Mouse (Mus musculus) thymus, adult 2 months (tissue): ENCODE results near the gene Fcho1. TPM values are rescaled to one million over a fixed set of nuclear protein-coding genes. Genes with fewer than 3 reads are reported as not detected.
"Not testable (repeated sequence)": the region's sequence is repeated elsewhere in the genome, so short reads cannot be mapped to it uniquely, and the experiment has no call there.

ENCODE experiments used
- DNase-seq: peaks from one replicate; pipeline ENCODE4 v3.0.0; 2021
- H3K27ac ChIP-seq: fragments of 200-500 bp; 2 replicates; pipeline ENCODE4 v1.5.1; 2012; ENCODE audit warnings: low read length, control low read depth; ENCODE audit not compliant: control insufficient read depth, insufficient read depth
- H3K27me3 ChIP-seq: fragments of 200-500 bp; 2 replicates; pipeline ENCODE4 v1.6.1; 2012; ENCODE audit warnings: mild to moderate bottlenecking, low read length, moderate library complexity, mixed read lengths; ENCODE audit not compliant: control insufficient read depth, insufficient read depth
- H3K36me3 ChIP-seq: fragments of 200-500 bp; 2 replicates; pipeline ENCODE4 v1.6.1; 2012; ENCODE audit warnings: mild to moderate bottlenecking, low read length, moderate library complexity; ENCODE audit not compliant: control insufficient read depth, insufficient read depth
- H3K4me1 ChIP-seq: fragments of 200-500 bp; replicated peaks from 2 replicates; pipeline ENCODE4 v1.6.1; 2012; ENCODE audit warnings: low read length; ENCODE audit not compliant: control insufficient read depth, insufficient read depth
- H3K4me3 ChIP-seq: fragments of 200-500 bp; 2 replicates; pipeline ENCODE4 v1.5.1; 2012; ENCODE audit warnings: mild to moderate bottlenecking, low read length, control low read depth, moderate library complexity; ENCODE audit not compliant: control insufficient read depth, insufficient read depth
- CTCF ChIP-seq: fragments of 200-500 bp; IDR thresholded peaks from 2 replicates; pipeline ENCODE4 v1.5.1; 2012; ENCODE audit warnings: mild to moderate bottlenecking, control low read depth, low read length, moderate library complexity, borderline replicate concordance; ENCODE audit not compliant: control insufficient read depth, poor library complexity, insufficient read depth; ENCODE audit errors: extremely low read depth
- POLR2A ChIP-seq: fragments of 200-500 bp; IDR thresholded peaks from 2 replicates; pipeline ENCODE4 v1.6.1; 2012; ENCODE audit warnings: mild to moderate bottlenecking, low read length, control low read depth, moderate library complexity; ENCODE audit not compliant: control insufficient read depth, poor library complexity, insufficient read depth; ENCODE audit errors: extremely low read depth
- WGBS: fragments of 180-500 bp; shearing (Covaris S2); methylation state at CpG from one replicate; pipeline ENCODE4 v1.1.7; 2018; 5-methylcytosine and 5-hydroxymethylcytosine counted together
- polyA plus RNA-seq: library from polyadenylated mRNA; depleted of rRNA; stranded (reverse); fragments of >200 nt; gene quantifications from 2 replicates; pipeline ENCODE4 v1.2.3, GENCODE M21; 2012

Gene Fcho1
- polyA plus RNA-seq, 1 experiment: 767 TPM

GRCm38 (mm10) chr8:71707874-71708273 lies 17.6 kb downstream of the Fcho1 start:
- H3K27me3 ChIP-seq: no peaks in the 10 kb centered on the region
- peak; percentile 66; the same call in 1 of the 2 replicates for TF ChIP-seq CTCF
- TF ChIP-seq POLR2A: no peak
- peak; percentile 75 for DNase-seq
- no peak overlapping the region for H3K27ac ChIP-seq
- H3K4me3 ChIP-seq: no peak overlapping the region
- 71% methylated on average over 8 of the region's 8 CpGs for WGBS
- H3K4me1 ChIP-seq: no peaks in the 10 kb centered on the region
- H3K36me3 ChIP-seq: peaks cover 33% of the 10 kb centered on the region

GRCm38 (mm10) chr8:71703400-71703799 lies 22.1 kb downstream of the Fcho1 start:
- H3K27ac ChIP-seq, H3K36me3 ChIP-seq, H3K27me3 ChIP-seq, DNase-seq, H3K4me3 ChIP-seq: not testable (repeated sequence)
- H3K4me1 ChIP-seq: peaks cover 10% of the 10 kb centered on the region

DNA sequence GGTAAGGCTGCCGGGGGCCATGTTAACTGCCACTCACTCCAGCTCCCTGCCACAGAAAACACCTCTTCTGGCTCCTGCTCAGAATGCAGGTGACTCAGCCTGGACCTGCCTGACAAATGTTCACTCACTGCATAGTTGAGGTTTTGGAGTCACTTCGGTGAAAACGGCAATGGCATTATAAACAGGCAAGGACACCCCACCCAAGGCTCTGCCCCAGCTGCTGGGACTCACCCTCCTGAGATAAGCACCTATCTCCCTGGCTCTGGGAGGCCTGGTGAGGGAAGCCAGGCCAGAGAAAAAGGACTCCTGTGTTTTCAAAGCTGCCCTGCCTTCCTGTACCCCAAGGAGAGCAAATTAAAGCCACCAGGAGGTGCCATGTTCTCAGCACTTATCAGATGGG lies 22.6 kb downstream of the Fcho1 start:
- peaks cover 10% of the 10 kb centered on the region for H3K4me1 ChIP-seq
- TF ChIP-seq CTCF (no peak), POLR2A (no peak)

GRCm38 (mm10) chr8:71702087-71702432 lies 23.5 kb downstream of the Fcho1 start:
- Histone ChIP-seq H3K27ac (no peak overlapping the region), H3K27me3 (no peaks in the 10 kb centered on the region), H3K4me3 (no peak overlapping the region), H3K36me3 (no peaks in the 10 kb centered on the region), H3K4me1 (peaks cover 10% of the 10 kb centered on the region)
- 15% methylated on average over 4 of the region's 4 CpGs for WGBS
- TF ChIP-seq CTCF (no peak), POLR2A (no peak)
- no peak for DNase-seq

More for the DNA sequence above, 22.6 kb downstream of the Fcho1 start:
- 75% methylated on average over 3 of the region's 3 CpGs for WGBS
- no peak for DNase-seq
- Histone ChIP-seq H3K4me3 (no peak overlapping the region), H3K27me3 (no peaks in the 10 kb centered on the region), H3K27ac (no peak overlapping the region), H3K36me3 (peaks cover 6% of the 10 kb centered on the region; the same call in 1 of the 2 replicates)

- Histone ChIP-seq H3K27ac (no peak within 1 kb of the TSS), H3K27me3 (no peaks in the 10 kb centered on the region), H3K36me3 (no peaks in the 10 kb centered on the region), H3K4me3 (peak within 1 kb of the TSS; percentile 42), H3K4me1 (peaks cover 10% of the 10 kb centered on the region)
- WGBS: 6% methylated on average over 33 of the region's 34 CpGs
- no peak for TF ChIP-seq POLR2A
- TF ChIP-seq CTCF: no peak
- no peak for DNase-seq
Measured at GRCm38 (mm10) chr8:71701414-71702086, 24.0 kb downstream of the Fcho1 start, which contains the start of gene B3gnt3. Gene B3gnt3, minus strand, starts transcription at chr8:71701789.

GRCm38 (mm10) chr8:71700493-71701269 lies 24.8 kb downstream of the Fcho1 start:
- no peak for DNase-seq
- Histone ChIP-seq H3K36me3 (no peaks in the 10 kb centered on the region), H3K4me3 (peak overlapping the region; percentile 42), H3K27ac (no peak overlapping the region), H3K4me1 (peaks cover 10% of the 10 kb centered on the region), H3K27me3 (no peaks in the 10 kb centered on the region)
- 33% methylated on average over 29 of the region's 29 CpGs for WGBS
- TF ChIP-seq POLR2A (no peak), CTCF (no peak)

DNA sequence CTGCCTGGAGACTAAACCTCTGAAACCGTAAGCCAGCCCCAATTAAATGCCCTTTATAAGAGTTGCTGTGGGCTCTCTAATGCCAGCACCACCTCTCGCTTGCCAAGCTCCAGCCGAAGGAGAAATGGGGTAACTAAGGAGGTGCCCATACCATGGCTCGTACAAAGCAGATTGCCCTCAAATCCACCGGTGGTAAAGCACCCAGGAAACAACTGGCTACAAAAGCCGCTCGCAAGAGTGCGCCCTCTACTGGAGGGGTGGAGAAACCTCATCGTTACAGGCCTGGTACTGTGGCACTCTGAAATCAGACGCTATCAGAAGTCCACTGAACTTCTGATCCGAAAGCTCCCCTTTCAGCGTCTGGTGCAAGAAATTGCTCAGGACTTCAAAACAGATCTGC lies 30.1 kb downstream of the Fcho1 start:
- Histone ChIP-seq H3K4me1 (peaks cover 14% of the 10 kb centered on the region), H3K27me3 (peaks cover 15% of the 10 kb centered on the region)
- H3K27ac ChIP-seq, H3K4me3 ChIP-seq, H3K36me3 ChIP-seq, DNase-seq: not testable (repeated sequence)
- TF ChIP-seq CTCF: peak; percentile 60; the same call in 1 of the 2 replicates
- 78% methylated on average over 12 of the region's 12 CpGs for WGBS
